Mouse (Mus musculus) cerebellum, adult 2 months (tissue): ENCODE measurements around the gene Tigit.

Source experiments
- CTCF ChIP-seq: fragments of 200-500 bp; IDR thresholded peaks from 2 replicates; pipeline ENCODE4 v1.5.1; 2011; ENCODE audit warnings: low read depth, mild to moderate bottlenecking, control low read depth, low read length, moderate library complexity, borderline replicate concordance; ENCODE audit not compliant: insufficient read depth
- POLR2A ChIP-seq: fragments of 200-500 bp; IDR thresholded peaks from 2 replicates; pipeline ENCODE4 v1.6.1; 2011; ENCODE audit warnings: low read length, control low read depth, borderline replicate concordance; ENCODE audit not compliant: insufficient read depth

- TF ChIP-seq CTCF (no peak), POLR2A (no peak)
Measured at GRCm38 (mm10) chr16:43637241-43637640, 26.7 kb downstream of the Tigit start.
